In genomic region chr2:167621255-167622087, GRCm38 (mm10) we compare ENCODE assay signal across 12 mouse cellular contexts. TPM values are rescaled to one million over a fixed set of nuclear protein-coding genes. Genes with fewer than 3 reads are reported as not detected.
DNase-seq lines count a peak whose midpoint lies in the region; ATAC-seq and TF ChIP-seq lines count a peak whose summit lies in the region.
"Had no signal": no experiment of that assay in that cellular context is flagged by ENCODE, and none has a peak within 500 bp of the region (broad histone marks: within the 10 kb centered on the region; RNA-seq: fewer than 3 reads in every experiment).

No protein-coding gene starts in this region.

- no peak for TF ChIP-seq CTCF in kidney, postnatal 0 days (IDR thresholded peaks at IDR 0.05; ENCODE audit: low read depth)
- TF ChIP-seq CTCF in E14TG2a.4 (conservative IDR thresholded peaks at IDR 0.05; ENCODE audit: low read length) = no peak

- 0 out of 2 replicates have a peak, but pooled peaks have one; percentile 16 for ATAC-seq in kidney, postnatal 0 days (replicated peaks; ENCODE audit: low FRiP score, low read depth)
- peak; percentile 17; the same call in 1 of the 2 replicates for ATAC-seq in liver, embryonic 16.5 days (ENCODE audit: low read depth)
- ATAC-seq in hindbrain, embryonic 14.5 days (ENCODE audit: low FRiP score) = no peak
- ATAC-seq: forebrain, embryonic 13.5 days; hindbrain, embryonic 16.5 days had no signal

- WGBS in kidney, postnatal 0 days = 72% methylated on average over 9 of the region's 9 CpGs
- 70% methylated on average over 9 of the region's 9 CpGs for WGBS in liver, embryonic 16.5 days (ENCODE audit: insufficient replicate concordance)
- 76% methylated on average over 9 of the region's 9 CpGs for WGBS in hindbrain, embryonic 14.5 days

- no peak overlapping the region for H3K4me3 ChIP-seq in kidney, postnatal 0 days (replicated peaks; ENCODE audit: low read depth, low read length)
- H3K4me3 ChIP-seq in E14TG2a.4 (replicated peaks; ENCODE audit: low read length) = peak overlapping the region; percentile 17; the same call in 1 of the 2 replicates
- H3K4me3 ChIP-seq in liver, embryonic 16.5 days (ENCODE audit: low read depth, low read length) = no peak overlapping the region
- no peak overlapping the region for H3K4me3 ChIP-seq in hindbrain, embryonic 14.5 days (replicated peaks; ENCODE audit: low read length)
- H3K4me3 ChIP-seq: embryonic facial prominence, embryonic 13.5 days; forebrain, embryonic 13.5 days had no signal

- no peaks in the 10 kb centered on the region for H3K9me3 ChIP-seq in kidney, postnatal 0 days (replicated peaks; ENCODE audit: low read length)
- H3K9me3 ChIP-seq in E14TG2a.4 (ENCODE audit: low read length) = no peaks in the 10 kb centered on the region
- no peaks in the 10 kb centered on the region for H3K9me3 ChIP-seq in liver, embryonic 16.5 days (replicated peaks; ENCODE audit: control insufficient read depth, low read length)
- H3K9me3 ChIP-seq in hindbrain, embryonic 14.5 days (ENCODE audit: control insufficient read depth, low read length) = no peaks in the 10 kb centered on the region
- H3K9me3 ChIP-seq: embryonic facial prominence, embryonic 13.5 days; forebrain, embryonic 13.5 days had no signal

- no peak overlapping the region for H3K9ac ChIP-seq in kidney, postnatal 0 days (ENCODE audit: low read depth, low read length)
- peak overlapping the region; percentile 28; the same call in 1 of the 2 replicates for H3K9ac ChIP-seq in liver, embryonic 16.5 days (ENCODE audit: low read depth, low read length)
- no peak overlapping the region for H3K9ac ChIP-seq in hindbrain, embryonic 14.5 days
- H3K9ac ChIP-seq: embryonic facial prominence, embryonic 13.5 days; forebrain, embryonic 13.5 days had no signal

- DNase-seq in kidney, postnatal 0 days (ENCODE audit: low spot score) = no peak
- DNase-seq in kidney, adult 18-20 months = no peak
- DNase-seq in B cell, adult 2 months = peak; percentile 49 to 54
- no peak for DNase-seq in cerebellum, postnatal 10 days
- DNase-seq in thymus, postnatal 4 days = no peak
- no peak for DNase-seq in hindbrain, embryonic 14.5 days (ENCODE audit: low spot score)
- DNase-seq: gastrocnemius, postnatal 36 days had no signal

- peaks cover 6% of the 10 kb centered on the region; the same call in 1 of the 2 replicates for H3K36me3 ChIP-seq in kidney, postnatal 0 days (ENCODE audit: insufficient read depth, low read length)
- peaks cover 69% of the 10 kb centered on the region for H3K36me3 ChIP-seq in E14TG2a.4 (ENCODE audit: insufficient read depth, low read length)
- H3K36me3 ChIP-seq in liver, embryonic 16.5 days (ENCODE audit: control insufficient read depth, insufficient read depth) = peaks cover 28% of the 10 kb centered on the region
- H3K36me3 ChIP-seq in hindbrain, embryonic 14.5 days (replicated peaks; ENCODE audit: control insufficient read depth, insufficient read depth) = peaks cover 14% of the 10 kb centered on the region

- peak overlapping the region; percentile 4; the same call in 1 of the 2 replicates for H3K27ac ChIP-seq in kidney, postnatal 0 days
- H3K27ac ChIP-seq in liver, embryonic 16.5 days (ENCODE audit: low read length) = peak overlapping the region; percentile 68
- H3K27ac ChIP-seq in hindbrain, embryonic 14.5 days = no peak overlapping the region
- H3K27ac ChIP-seq: embryonic facial prominence, embryonic 13.5 days; forebrain, embryonic 13.5 days had no signal

- H3K4me2 ChIP-seq in kidney, postnatal 0 days (ENCODE audit: low read length) = no peak overlapping the region
- H3K4me2 ChIP-seq in liver, embryonic 16.5 days (ENCODE audit: low read depth, low read length) = no peak overlapping the region
- H3K4me2 ChIP-seq in hindbrain, embryonic 14.5 days (replicated peaks) = no peak overlapping the region
- H3K4me2 ChIP-seq: embryonic facial prominence, embryonic 13.5 days; forebrain, embryonic 13.5 days had no signal

- H3K27me3 ChIP-seq in kidney, postnatal 0 days (ENCODE audit: insufficient read depth, low read length) = no peaks in the 10 kb centered on the region
- no peaks in the 10 kb centered on the region for H3K27me3 ChIP-seq in E14TG2a.4 (ENCODE audit: insufficient read depth, low read length)
- no peaks in the 10 kb centered on the region for H3K27me3 ChIP-seq in liver, embryonic 16.5 days (ENCODE audit: control insufficient read depth, insufficient read depth, low read depth, low read length)
- H3K27me3 ChIP-seq in hindbrain, embryonic 14.5 days (ENCODE audit: control insufficient read depth, insufficient read depth, low read length) = no peaks in the 10 kb centered on the region
- H3K27me3 ChIP-seq: embryonic facial prominence, embryonic 13.5 days; forebrain, embryonic 13.5 days had no signal

- no peaks in the 10 kb centered on the region; the same call in 1 of the 2 replicates for H3K4me1 ChIP-seq in kidney, postnatal 0 days (replicated peaks; ENCODE audit: insufficient read depth, low read length)
- peaks cover 91% of the 10 kb centered on the region for H3K4me1 ChIP-seq in E14TG2a.4 (replicated peaks; ENCODE audit: low read depth, low read length)
- H3K4me1 ChIP-seq in liver, embryonic 16.5 days (ENCODE audit: control insufficient read depth, low read depth, low read length) = peaks cover 47% of the 10 kb centered on the region
- no peaks in the 10 kb centered on the region; the same call in 1 of the 2 replicates for H3K4me1 ChIP-seq in hindbrain, embryonic 14.5 days (replicated peaks; ENCODE audit: control insufficient read depth, insufficient read depth, low read length)

RNA-seq across cellular contexts. Expression of gene Ube2v1, which starts 10.4 kb away (rescaled TPM):
- polyA plus RNA-seq in kidney, postnatal 0 days (2015; fragmentation: Nextera tagmentation; extraction: Ambion mirVana) = 256 and 262 TPM in 2 replicates
- polyA plus RNA-seq in liver, embryonic 16.5 days (2015; fragmentation: Nextera tagmentation; extraction: Ambion mirVana) = 168 and 175 TPM in 2 replicates
- polyA plus RNA-seq in hindbrain, embryonic 14.5 days (2014; fragmentation: Nextera tagmentation; extraction: Ambion mirVana) = 302 and 313 TPM in 2 replicates

RNA-seq across cellular contexts. Expression of gene Gm20431, which starts 39.8 kb away (rescaled TPM):
- polyA plus RNA-seq in kidney, postnatal 0 days (2015; fragmentation: Nextera tagmentation; extraction: Ambion mirVana) = 11.2 and 12.6 TPM in 2 replicates
- not detected in 2 replicates for polyA plus RNA-seq in liver, embryonic 16.5 days (2015; fragmentation: Nextera tagmentation; extraction: Ambion mirVana)
- polyA plus RNA-seq in hindbrain, embryonic 14.5 days (2014; fragmentation: Nextera tagmentation; extraction: Ambion mirVana) = 15.5 and 19.8 TPM in 2 replicates

Comparison
In these comparisons a context has a peak if more than half of its experiments do, and no peak if none do; other contexts are left out.
1. DNase-seq: peak in B cell, adult 2 months (2 of 2); none in kidney, postnatal 0 days (single experiment), kidney, adult 18-20 months (single experiment), cerebellum, postnatal 10 days (0 of 2), thymus, postnatal 4 days (single experiment) and hindbrain, embryonic 14.5 days (single experiment).
2. RNA of gene Gm20431, which starts 39.8 kb away (polyA plus RNA-seq): 15.5 to 19.8 TPM in hindbrain, embryonic 14.5 days and 11.2 to 12.6 TPM in kidney, postnatal 0 days; not detected in liver, embryonic 16.5 days; every median in the first group is over 10 times any median in the second.